Mouse (Mus musculus) cerebellum, postnatal 14 days (tissue): ENCODE results near the gene Zcchc12.
A peak's percentile ranks its signal among the peaks of the same experiment; 100 is the strongest.

ENCODE experiments used
- DNase-seq, 2 experiments: peaks; one replicate each; pipeline ENCODE4 v3.0.0; 2021; ENCODE audit warnings: mixed read lengths in 2 of 2

Zcchc12 gene

DNA sequence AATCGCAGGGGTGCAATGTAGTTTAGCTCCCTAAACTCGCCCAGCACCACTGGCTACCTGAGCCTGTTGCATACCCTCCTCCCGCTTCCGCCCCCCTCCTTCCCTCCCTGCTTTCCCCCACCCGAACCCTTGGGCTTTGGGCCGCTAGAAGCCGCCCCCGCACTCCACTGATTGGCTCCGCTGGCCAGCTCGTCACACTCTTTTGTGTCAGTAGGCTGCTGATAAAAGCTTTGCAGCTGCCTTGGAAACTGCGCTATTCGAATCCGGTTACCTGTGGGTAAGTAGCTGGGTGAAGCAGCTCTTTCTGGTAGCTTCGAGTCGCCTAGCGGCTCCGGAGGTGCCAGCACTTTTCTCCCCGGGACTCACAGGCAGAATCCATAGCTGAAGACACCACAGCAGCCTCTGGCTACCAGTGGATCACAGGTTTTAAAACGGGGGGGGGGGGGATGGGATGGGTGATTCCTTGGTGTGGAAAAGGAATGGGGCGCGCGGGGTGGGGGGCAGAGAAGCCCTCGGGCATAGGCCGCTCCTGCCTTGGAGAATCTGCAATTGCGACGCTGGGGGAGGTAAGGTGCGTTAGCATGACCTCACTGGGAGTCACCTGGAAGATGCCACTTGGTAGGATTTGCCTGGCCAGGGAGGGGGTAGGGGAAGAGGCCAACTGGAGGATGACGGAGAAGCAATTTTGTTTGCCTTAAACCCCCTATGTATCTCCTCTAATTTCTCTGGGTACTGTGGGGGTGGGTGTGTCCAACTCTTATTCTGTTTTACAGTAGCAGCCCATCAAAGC is at the start of gene Zcchc12:
Gene Zcchc12, plus strand, starts transcription at position 169 of the 790 bp plus-strand sequence.
- DNase-seq, result peak in 1 of 2 experiments; percentile 21

DNA sequence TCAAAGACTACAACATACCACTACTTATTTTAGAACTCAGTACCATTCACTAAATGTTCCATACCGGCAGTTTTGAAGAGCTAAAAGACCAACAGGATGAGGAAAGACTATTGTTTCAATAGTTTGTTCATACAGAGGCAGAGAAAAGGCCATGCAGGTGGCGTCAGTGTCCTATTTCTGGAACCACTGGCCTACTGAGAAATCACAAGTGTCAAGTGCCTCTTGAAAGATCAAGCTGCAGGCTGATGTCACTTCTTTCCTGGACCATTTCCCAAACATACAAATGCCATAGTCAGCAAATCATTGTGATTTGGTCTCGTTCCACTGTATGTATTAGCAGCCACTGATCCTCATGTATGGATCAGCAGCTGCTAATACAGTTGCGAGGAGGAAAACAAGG is 49.0 kb upstream of the Zcchc12 start:
- DNase-seq, result no peak

DNA sequence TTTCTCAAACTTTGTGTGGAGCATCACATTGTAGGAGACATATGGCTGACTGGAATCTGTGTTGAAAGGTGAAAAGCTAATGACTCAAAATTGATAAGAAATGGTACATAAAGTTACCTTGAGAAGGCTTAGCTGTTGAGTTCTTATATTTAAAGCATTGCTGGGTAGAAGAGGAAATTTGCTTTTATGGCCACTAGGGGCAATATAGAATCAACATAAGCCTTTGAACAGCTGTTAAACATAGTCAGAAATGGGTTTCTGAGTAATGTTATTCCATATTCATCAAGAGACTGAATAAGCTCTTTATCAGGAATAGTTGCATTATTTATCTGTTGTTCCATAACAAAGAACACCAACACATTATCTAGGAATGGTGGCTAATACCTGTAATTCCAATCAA is 45.6 kb upstream of the Zcchc12 start:
- no peak for DNase-seq

DNA sequence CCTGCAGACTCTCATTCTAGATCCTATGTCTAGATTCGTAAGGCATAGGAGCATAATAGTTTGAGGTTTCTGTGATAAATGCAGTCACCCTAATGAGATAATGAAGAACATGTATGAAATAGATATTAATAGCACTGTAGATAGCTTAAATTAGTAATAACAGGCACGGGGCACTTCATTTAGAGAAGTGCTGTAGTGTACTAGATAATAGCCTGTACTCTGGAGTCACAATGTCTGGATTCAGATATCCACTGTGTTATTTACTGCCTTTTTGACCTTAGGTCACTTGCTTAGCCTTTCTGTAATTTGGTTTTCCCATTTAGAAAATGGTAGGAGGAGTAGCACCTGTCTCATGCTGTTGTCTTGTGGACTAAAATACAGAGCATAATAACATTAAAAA is 39.0 kb upstream of the Zcchc12 start:
- DNase-seq, result no peak

GRCm38 (mm10) chrX:36161567-36161966 is 34.1 kb upstream of the Zcchc12 start:
- peak; percentile 27 to 51 for DNase-seq

DNA sequence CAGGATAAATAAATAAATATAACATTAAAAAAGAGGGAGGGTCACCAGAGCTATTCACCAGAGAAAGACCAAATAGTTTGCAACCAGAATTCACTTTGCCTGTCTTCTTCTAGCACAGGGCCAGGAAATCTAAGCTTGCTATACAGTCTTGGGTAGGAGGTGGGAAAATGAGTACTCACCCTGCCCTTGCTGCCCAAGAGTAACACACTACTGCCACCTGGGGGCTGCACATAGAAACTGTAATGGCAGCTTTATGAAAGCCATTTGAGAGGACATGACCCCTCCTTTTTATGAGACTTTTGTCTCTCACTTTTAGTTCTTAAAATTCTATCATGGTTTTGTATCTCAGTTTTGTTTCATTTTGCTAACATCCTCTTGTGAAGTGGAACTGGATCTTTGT is 12.1 kb upstream of the Zcchc12 start:
- DNase-seq, result peak; percentile 64 to 77

- DNase-seq, result no peak
Observed at GRCm38 (mm10) chrX:36186036-36186435, 9.7 kb upstream of the Zcchc12 start.

DNA sequence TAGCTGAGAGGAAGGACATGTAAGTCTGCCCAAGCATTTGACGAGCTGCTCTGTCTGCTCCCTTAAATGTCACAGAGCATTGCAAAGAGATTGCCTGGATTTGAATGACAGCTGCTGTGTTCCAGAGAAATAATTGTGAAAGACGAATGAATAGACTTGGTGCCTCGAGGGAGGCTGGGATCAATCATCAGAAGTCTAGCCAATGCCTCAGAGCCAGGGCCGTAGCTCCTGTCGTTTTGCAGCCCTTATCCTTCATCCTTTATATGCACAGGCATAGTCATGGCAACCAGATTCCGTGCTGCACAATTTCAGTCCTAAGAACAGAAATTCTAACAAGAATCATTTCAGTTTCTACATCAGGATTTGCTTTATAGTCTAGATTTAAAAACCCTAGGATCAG is 9.3 kb upstream of the Zcchc12 start:
- no peak for DNase-seq

- no peak for DNase-seq
Observed at GRCm38 (mm10) chrX:36193951-36194350, 1.8 kb upstream of the Zcchc12 start.

- no peak for DNase-seq
Observed at GRCm38 (mm10) chrX:36209554-36209953, 13.8 kb downstream of the Zcchc12 start.

GRCm38 (mm10) chrX:36211216-36211615 is 15.5 kb downstream of the Zcchc12 start:
- no peak for DNase-seq

DNA sequence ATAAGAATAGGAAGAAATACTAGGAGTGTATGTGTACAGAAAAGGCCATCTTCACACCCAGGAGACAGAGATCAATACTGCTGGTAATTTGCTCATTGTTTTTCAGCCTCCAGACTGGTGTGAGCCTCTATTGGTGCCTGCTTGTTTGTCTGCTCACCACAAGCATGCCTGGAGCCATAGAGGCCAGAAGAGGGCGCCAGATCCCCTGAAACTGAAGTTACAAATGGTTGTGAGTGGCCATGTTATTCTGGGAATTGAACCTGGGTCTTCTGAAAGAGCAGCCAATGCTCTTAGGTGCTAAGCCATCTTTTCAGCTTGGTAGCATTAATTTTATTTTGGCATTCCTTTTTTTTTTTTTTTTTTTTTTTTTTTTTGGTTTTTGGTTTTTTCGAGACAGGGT is 25.7 kb downstream of the Zcchc12 start:
- no peak for DNase-seq

DNA sequence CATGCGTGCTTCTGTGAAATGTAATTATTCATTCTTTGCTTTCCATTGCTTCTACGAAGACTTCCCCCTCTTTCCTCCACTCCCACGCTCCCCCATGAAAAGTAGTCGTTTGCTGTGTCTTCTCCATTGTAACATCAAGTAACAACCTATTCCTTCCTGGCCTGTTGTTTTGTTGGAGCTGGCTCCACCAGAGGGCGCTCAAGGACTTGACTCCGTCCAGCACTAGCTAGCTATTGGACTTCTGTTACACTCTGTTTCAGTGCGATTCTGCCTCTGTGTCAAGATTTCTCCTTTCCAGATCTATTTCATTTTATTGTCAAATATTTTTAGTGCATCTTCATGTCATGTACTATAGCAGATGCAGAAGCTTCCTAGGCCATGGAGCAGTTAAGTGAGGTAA is 30.1 kb downstream of the Zcchc12 start:
- peak; percentile 83 to 90 for DNase-seq

DNA sequence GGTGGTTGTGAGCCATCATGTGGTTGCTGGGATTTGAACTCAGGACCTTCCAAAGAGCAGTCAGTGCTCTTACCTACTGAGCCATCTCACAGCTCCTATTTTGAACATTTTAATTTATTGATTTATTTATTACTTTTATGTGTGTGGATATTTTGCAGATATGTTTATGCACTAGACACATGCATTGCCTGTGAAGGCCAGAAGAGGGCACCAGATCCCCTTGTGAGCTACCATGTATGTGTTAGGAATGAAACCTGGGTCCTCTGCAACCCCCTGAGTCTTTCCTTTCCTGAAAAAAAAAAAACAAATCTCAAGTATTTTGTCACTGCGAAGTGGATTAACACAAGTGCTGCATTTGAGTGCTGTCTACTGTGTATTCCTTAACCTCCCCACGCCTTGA is 30.9 kb downstream of the Zcchc12 start:
- peak; percentile 52 to 69 for DNase-seq

DNA sequence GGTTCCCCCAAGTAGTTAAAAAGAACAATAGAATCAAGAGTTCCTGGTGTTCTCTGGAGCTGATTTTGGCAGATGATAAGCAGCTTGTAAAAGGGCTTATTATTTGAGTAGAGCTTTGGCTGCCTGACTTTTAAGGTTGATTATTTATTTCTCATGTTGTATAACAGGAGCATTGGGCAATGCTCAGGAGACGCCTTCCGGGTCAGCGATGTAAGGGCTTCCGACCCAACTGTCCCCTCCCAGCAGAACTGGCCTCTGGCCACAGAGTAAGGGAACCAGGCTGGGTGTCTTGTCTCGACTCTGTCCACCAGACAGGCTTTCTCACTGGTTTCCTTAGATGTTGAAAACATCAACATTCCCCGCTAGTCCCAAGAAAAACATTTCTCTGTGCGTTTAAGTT is 33.2 kb downstream of the Zcchc12 start:
- no peak for DNase-seq

DNA sequence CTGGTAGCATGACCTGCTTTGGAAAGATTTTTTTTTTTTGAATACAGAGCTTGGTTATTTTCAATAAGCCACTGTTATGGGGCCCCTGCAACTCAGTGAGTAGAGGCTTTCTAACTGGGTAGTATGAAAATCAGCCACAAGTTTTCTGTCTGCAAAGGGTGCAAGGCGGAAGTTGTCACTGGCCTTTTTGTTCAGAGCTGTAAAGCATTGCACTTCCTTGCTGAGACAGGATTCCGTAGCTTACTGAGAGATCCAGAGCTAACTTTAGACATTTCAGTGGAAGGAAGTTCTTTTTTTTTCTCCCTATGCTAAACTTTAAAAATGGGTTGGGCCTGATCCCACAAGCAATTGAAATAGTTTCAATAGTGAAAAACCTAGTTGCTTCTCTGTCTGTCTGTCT is 33.6 kb downstream of the Zcchc12 start:
- DNase-seq, result no peak

- DNase-seq, result no peak
Observed at GRCm38 (mm10) chrX:36235652-36236051, 39.9 kb downstream of the Zcchc12 start.
